Mouse (Mus musculus): Measurements from ENCODE around the gene Usp25. TPM values are rescaled to one million over a fixed set of nuclear protein-coding genes. Genes with fewer than 3 reads are reported as not detected.

The Usp25 gene
- polyA plus RNA-seq, 1 experiment from 2014 or later = 50.5 TPM

GRCm38 (mm10) chr16:77060166-77060565 lies 46.7 kb downstream of the Usp25 start:
- Histone ChIP-seq H3K79me2 (ENCODE audit: inconsistent target) (peaks cover 9% of the 10 kb centered on the region; the same call in 1 of the 2 replicates), H3K4me3 (ENCODE audit: inconsistent target) (no peak overlapping the region), H3K27ac (no peak overlapping the region), H3K36me3 (ENCODE audit: inconsistent target) (peaks cover 76% of the 10 kb centered on the region)
- 98% methylated on average over 6 of the region's 8 CpGs for WGBS (ENCODE audit: missing documents)

- Histone ChIP-seq H3K27ac (no peak overlapping the region), H3K4me3 (ENCODE audit: inconsistent target) (no peak overlapping the region), H3K79me2 (ENCODE audit: inconsistent target) (no peaks in the 10 kb centered on the region), H3K36me3 (ENCODE audit: inconsistent target) (peaks cover 84% of the 10 kb centered on the region)
- WGBS (ENCODE audit: missing documents) = 100% methylated on average over 1 of the region's 1 CpGs
Observed at GRCm38 (mm10) chr16:77063916-77064315, 50.4 kb downstream of the Usp25 start.

GRCm38 (mm10) chr16:77076954-77077735 lies 63.6 kb downstream of the Usp25 start:
- 90% methylated on average over 15 of the region's 15 CpGs for WGBS (ENCODE audit: missing documents)

GRCm38 (mm10) chr16:77077736-77078005 lies 64.2 kb downstream of the Usp25 start:
- no peak overlapping the region for H3K4me3 ChIP-seq (ENCODE audit: inconsistent target)
- WGBS (ENCODE audit: missing documents) = 96% methylated on average over 2 of the region's 2 CpGs
- H3K27ac ChIP-seq = no peak overlapping the region
- peaks cover 81% of the 10 kb centered on the region for H3K36me3 ChIP-seq (ENCODE audit: inconsistent target)
- no peaks in the 10 kb centered on the region for H3K79me2 ChIP-seq (ENCODE audit: inconsistent target)

More at GRCm38 (mm10) chr16:77076954-77077735, 63.6 kb downstream of the Usp25 start:
- no peak overlapping the region for H3K4me3 ChIP-seq (ENCODE audit: inconsistent target)
- H3K36me3 ChIP-seq (ENCODE audit: inconsistent target) = peaks cover 86% of the 10 kb centered on the region
- H3K79me2 ChIP-seq (ENCODE audit: inconsistent target) = no peaks in the 10 kb centered on the region
- no peak overlapping the region for H3K27ac ChIP-seq

DNA sequence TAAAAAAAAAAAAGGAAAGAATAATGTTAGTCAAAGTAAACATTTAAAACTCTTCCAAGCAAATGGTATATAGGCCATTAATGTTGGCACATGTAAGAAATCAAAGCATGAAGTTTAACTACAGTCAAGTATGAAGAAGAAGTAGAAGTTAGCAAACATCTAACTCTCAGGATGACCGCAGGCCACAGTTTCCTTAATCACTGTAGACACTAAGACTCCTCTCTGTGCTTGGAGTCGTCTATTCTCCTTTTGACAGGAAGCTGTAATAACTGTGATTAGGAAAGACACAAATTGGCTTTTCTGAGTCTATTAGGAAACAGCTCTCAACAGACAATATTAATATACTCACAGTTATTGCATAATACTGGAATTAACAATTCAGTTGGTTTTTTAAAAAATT lies 70.6 kb downstream of the Usp25 start:
- H3K79me2 ChIP-seq (ENCODE audit: inconsistent target) = no peaks in the 10 kb centered on the region
- H3K36me3 ChIP-seq (ENCODE audit: inconsistent target) = peaks cover 60% of the 10 kb centered on the region
- 4% methylated on average over 2 of the region's 2 CpGs for WGBS (ENCODE audit: missing documents)
- no peak overlapping the region for H3K27ac ChIP-seq
- H3K4me3 ChIP-seq (ENCODE audit: inconsistent target) = no peak overlapping the region

DNA sequence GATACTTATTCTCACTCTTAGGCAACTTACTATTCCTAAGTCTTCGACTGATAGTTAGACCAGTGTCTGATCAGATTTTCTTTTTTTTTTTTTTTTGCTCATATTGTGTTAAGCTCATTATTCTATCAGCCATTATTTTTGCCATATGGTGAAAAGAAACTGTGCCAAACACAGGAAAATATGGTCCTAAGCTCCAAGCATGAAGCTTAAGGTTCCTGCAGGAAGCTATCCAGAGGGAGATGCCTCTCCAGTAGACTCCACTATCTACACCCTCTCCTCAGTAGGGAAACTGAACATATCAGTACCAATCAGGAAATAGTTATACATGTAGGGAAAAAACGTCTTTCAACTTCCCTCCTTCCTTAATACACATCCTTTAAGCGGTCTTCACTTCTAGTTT lies 76.3 kb downstream of the Usp25 start:
- WGBS (ENCODE audit: missing documents) = 71% methylated on average over 3 of the region's 3 CpGs

GRCm38 (mm10) chr16:77093526-77093925 lies 80.0 kb downstream of the Usp25 start:
- Histone ChIP-seq H3K36me3 (ENCODE audit: inconsistent target) (peaks cover 77% of the 10 kb centered on the region), H3K79me2 (ENCODE audit: inconsistent target) (no peaks in the 10 kb centered on the region), H3K4me3 (ENCODE audit: inconsistent target) (no peak overlapping the region), H3K27ac (no peak overlapping the region)
- 96% methylated on average over 8 of the region's 9 CpGs for WGBS (ENCODE audit: missing documents)

More for the DNA sequence above, 76.3 kb downstream of the Usp25 start:
- no peak overlapping the region for H3K27ac ChIP-seq
- H3K4me3 ChIP-seq (ENCODE audit: inconsistent target) = no peak overlapping the region
- H3K36me3 ChIP-seq (ENCODE audit: inconsistent target) = peaks cover 69% of the 10 kb centered on the region
- no peaks in the 10 kb centered on the region for H3K79me2 ChIP-seq (ENCODE audit: inconsistent target)

GRCm38 (mm10) chr16:77095017-77095551 lies 81.6 kb downstream of the Usp25 start:
- Histone ChIP-seq H3K27ac (no peak overlapping the region), H3K4me3 (ENCODE audit: inconsistent target) (no peak overlapping the region), H3K79me2 (ENCODE audit: inconsistent target) (no peaks in the 10 kb centered on the region), H3K36me3 (ENCODE audit: inconsistent target) (peaks cover 84% of the 10 kb centered on the region)
- 100% methylated on average over 7 of the region's 7 CpGs for WGBS (ENCODE audit: missing documents)

GRCm38 (mm10) chr16:77099018-77099869 lies 85.7 kb downstream of the Usp25 start:
- H3K36me3 ChIP-seq (ENCODE audit: inconsistent target) = peaks cover 76% of the 10 kb centered on the region

DNA sequence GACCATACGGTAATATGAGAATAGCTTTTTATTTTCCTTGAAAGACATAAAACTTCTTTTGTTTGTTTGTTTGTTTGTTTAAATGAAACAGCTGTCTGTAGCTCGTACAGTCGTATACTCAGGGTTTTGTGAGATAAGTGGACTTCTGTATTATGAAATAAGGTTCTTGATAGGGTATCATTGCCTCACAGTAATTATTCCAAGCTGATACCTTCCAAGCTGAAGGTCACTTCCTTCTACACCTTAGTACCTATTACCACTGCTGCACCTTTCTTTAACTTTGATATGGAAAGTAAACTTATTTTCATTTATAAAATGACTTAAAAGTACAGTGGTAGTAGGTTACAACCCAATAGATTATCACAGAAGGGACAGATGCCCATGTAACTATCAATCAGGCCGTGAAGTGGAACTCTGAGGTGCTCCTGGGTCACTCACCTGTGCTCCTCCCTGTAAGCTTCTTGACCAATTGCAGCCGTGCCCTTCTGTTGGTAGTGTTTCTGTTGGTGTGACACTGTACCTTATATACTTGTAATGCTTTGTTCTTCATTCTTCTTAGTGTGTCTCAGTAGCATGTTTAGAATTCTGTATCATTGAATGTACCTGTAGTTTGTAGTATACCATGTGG lies 90.2 kb downstream of the Usp25 start:
- Histone ChIP-seq H3K79me2 (ENCODE audit: inconsistent target) (no peaks in the 10 kb centered on the region; the same call in 1 of the 2 replicates), H3K36me3 (ENCODE audit: inconsistent target) (peaks cover 41% of the 10 kb centered on the region), H3K4me3 (ENCODE audit: inconsistent target) (no peak overlapping the region), H3K27ac (no peak overlapping the region)
- 93% methylated on average over 5 of the region's 5 CpGs for WGBS (ENCODE audit: missing documents)

More at GRCm38 (mm10) chr16:77099018-77099869, 85.7 kb downstream of the Usp25 start:
- Histone ChIP-seq H3K4me3 (ENCODE audit: inconsistent target) (no peak overlapping the region), H3K27ac (no peak overlapping the region), H3K79me2 (ENCODE audit: inconsistent target) (no peaks in the 10 kb centered on the region; the same call in 1 of the 2 replicates)
- 83% methylated on average over 8 of the region's 8 CpGs for WGBS (ENCODE audit: missing documents)

- WGBS (ENCODE audit: missing documents) = 100% methylated on average over 1 of the region's 1 CpGs
- Histone ChIP-seq H3K27ac (no peak overlapping the region), H3K4me3 (ENCODE audit: inconsistent target) (no peak overlapping the region), H3K36me3 (ENCODE audit: inconsistent target) (peaks cover 76% of the 10 kb centered on the region), H3K79me2 (ENCODE audit: inconsistent target) (no peaks in the 10 kb centered on the region)
Observed at GRCm38 (mm10) chr16:77111268-77111667, 97.8 kb downstream of the Usp25 start.

- Histone ChIP-seq H3K4me3 (ENCODE audit: inconsistent target) (no peak overlapping the region), H3K79me2 (ENCODE audit: inconsistent target) (no peaks in the 10 kb centered on the region), H3K36me3 (ENCODE audit: inconsistent target) (no peaks in the 10 kb centered on the region), H3K27ac (no peak overlapping the region)
- 22% methylated on average over 1 of the region's 1 CpGs for WGBS (ENCODE audit: missing documents)
Observed at GRCm38 (mm10) chr16:77125908-77126307, 112.4 kb downstream of the Usp25 start.

- no peaks in the 10 kb centered on the region for H3K79me2 ChIP-seq (ENCODE audit: inconsistent target)
- H3K36me3 ChIP-seq (ENCODE audit: inconsistent target) = no peaks in the 10 kb centered on the region
- no peak overlapping the region for H3K27ac ChIP-seq
- WGBS (ENCODE audit: missing documents) = 0% methylated on average over 5 of the region's 5 CpGs
- H3K4me3 ChIP-seq (ENCODE audit: inconsistent target) = no peak overlapping the region
Observed at GRCm38 (mm10) chr16:77128683-77129082, 115.2 kb downstream of the Usp25 start.

GRCm38 (mm10) chr16:77133055-77133454 lies 119.5 kb downstream of the Usp25 start:
- no peak overlapping the region for H3K27ac ChIP-seq
- 65% methylated on average over 5 of the region's 5 CpGs for WGBS (ENCODE audit: missing documents)
- H3K79me2 ChIP-seq (ENCODE audit: inconsistent target) = no peaks in the 10 kb centered on the region
- H3K36me3 ChIP-seq (ENCODE audit: inconsistent target) = no peaks in the 10 kb centered on the region
- no peak overlapping the region for H3K4me3 ChIP-seq (ENCODE audit: inconsistent target)
